Mouse (Mus musculus) gastrocnemius, adult 2 months (tissue): Measurements from ENCODE around the gene 4932414N04Rik. TPM values are rescaled to one million over a fixed set of nuclear protein-coding genes. Genes with fewer than 3 reads are reported as not detected.

Source experiments
- DNase-seq: peaks from one replicate; pipeline ENCODE4 v3.0.0; 2022
- H3K27ac ChIP-seq: fragments of 200-600 bp; 2 replicates; pipeline ENCODE4 v1.8.1; 2022; ENCODE audit warnings: mild to moderate bottlenecking
- H3K4me3 ChIP-seq: fragments of 200-600 bp; 2 replicates; pipeline ENCODE4 v1.8.1; 2022; ENCODE audit warnings: mild to moderate bottlenecking, moderate library complexity
- CTCF ChIP-seq: fragments of 200-600 bp; IDR thresholded peaks from 2 replicates; pipeline ENCODE4 v1.8.1; 2022; ENCODE audit warnings: antibody characterized with exemption, mild to moderate bottlenecking, moderate library complexity
- intact Hi-C: fragments of 180-260 bp; cut with DNase I; formaldehyde crosslinking; loops from one replicate; pipeline ENCODE4 v1.15.1; 2025
- total RNA-seq, 2 experiments: library from RNA; stranded (reverse); gene quantifications; 2 replicates each; pipeline ENCODE4 v1.2.3; 2021

Gene 4932414N04Rik
- total RNA-seq, 2 experiments from 2014 or later = not detected

DNA sequence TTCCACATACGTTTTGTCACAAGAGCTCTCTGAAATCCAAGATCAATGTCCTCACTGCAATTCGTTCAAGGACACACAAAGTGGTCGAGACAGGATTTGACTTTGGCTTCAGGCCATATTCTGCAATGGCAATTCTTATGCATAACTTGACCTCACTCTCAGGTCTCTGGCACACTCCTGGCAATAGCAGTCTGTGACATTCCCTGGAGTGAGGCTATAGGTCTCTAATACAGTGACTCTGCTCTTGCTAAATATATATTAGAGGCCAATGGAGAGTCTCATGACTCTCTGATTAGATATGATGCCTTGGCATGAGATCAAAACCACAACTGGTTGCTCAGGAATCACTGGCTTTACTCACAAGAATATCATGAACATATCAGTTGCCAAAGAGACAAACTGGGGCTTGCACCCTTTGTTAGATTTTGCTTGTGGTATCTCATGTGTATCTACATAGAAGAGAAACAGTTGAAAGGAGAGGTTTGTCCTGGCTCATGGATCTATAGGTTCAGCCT, 130.9 kb downstream of the 4932414N04Rik start:
- H3K27ac ChIP-seq = no peak overlapping the region

DNA sequence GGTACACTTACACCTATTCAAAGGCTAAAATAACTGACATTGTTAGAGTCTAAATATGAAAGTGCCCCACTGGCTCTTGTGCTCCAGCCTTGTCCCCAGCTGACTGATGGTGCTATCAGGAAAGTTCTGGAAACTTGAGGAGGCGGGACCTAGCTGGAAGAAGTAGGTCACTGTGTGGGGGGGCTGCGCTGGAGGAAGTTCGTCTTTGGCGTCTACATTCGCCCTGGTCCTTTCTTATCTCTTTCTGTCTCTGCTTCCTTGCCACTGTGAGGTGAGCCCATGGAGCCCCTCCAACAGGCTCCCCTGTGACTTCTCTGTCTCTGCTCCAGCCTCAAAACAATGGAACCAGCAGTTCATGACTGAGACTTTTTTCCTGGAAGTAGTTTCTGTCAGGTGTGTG, 136.0 kb downstream of the 4932414N04Rik start:
- no peak overlapping the region for H3K27ac ChIP-seq
- H3K4me3 ChIP-seq = no peak overlapping the region
- intact Hi-C loops = no loop called here
- no peak for DNase-seq
- TF ChIP-seq CTCF = no peak

More for the DNA sequence above, 130.9 kb downstream of the 4932414N04Rik start:
- DNase-seq = no peak
- intact Hi-C loops = loop anchor here (2.0 to 10.0 kb wide), 3 partner anchors 278 to 640 kb away; no protein-coding TSS in a partner anchor
- H3K4me3 ChIP-seq = no peak overlapping the region
- TF ChIP-seq CTCF = no peak

DNA sequence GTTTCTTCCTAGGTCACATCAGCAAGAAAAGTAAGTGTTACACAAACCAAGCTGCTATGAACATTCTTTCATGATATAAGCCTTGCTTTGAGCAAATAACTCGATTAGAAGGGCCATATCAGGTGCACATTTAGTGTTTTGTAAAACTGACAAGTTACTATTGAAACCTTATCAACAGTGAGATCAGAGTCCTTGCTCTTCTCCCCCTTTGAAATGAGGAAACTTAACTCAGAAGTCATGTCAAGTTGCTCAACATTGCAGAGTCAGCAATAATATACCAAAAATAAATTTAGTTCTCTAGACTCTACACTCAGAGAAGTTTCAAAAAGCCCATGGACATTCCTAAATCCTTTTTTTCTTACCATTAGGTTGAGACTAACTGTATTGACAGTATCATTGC, 137.2 kb downstream of the 4932414N04Rik start:
- no peak overlapping the region for H3K27ac ChIP-seq
- DNase-seq = no peak
- TF ChIP-seq CTCF = no peak
- no peak overlapping the region for H3K4me3 ChIP-seq
- intact Hi-C loops = no loop called here

DNA sequence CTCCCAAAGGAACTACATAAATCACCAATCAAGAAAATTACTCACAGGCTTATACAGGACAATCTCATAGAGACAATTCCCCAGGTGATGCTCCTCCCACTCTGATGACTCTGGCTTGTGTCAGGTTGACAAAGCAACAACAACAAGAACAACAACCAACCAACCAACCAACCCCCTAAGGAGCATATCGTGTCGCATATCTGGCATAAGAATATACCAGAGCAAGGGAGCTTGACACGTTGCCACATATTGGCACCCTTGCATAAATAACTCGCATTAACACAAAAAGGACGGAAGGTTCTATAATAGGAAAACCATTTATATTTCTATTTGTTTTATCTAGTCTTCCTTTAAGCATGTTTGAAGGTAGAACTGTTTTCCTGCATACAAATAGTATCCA, 137.9 kb downstream of the 4932414N04Rik start:
- H3K27ac ChIP-seq = no peak overlapping the region
- no peak for TF ChIP-seq CTCF
- no peak overlapping the region for H3K4me3 ChIP-seq
- intact Hi-C loops = no loop called here
- DNase-seq = no peak

DNA sequence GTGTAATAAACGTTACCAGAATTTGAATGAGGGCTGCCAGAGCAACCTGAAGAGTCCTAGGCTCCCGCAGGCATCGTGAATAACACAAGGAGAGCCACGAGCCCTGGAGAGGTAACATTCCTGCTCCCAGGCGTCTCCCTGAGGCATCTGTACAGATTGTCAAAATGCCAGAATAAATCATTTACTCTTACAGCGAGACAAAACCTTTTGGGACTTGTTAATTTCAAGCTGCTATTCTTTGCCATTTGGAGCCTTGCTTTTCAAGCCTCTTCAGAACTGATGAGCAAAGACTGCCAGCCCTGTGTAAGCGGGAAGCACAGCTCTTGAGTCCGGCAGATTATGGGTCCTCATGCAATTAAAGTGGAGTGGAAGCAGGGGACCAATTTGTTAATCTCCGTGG, 138.3 kb downstream of the 4932414N04Rik start:
- intact Hi-C loops = no loop called here
- no peak overlapping the region for H3K27ac ChIP-seq

DNA sequence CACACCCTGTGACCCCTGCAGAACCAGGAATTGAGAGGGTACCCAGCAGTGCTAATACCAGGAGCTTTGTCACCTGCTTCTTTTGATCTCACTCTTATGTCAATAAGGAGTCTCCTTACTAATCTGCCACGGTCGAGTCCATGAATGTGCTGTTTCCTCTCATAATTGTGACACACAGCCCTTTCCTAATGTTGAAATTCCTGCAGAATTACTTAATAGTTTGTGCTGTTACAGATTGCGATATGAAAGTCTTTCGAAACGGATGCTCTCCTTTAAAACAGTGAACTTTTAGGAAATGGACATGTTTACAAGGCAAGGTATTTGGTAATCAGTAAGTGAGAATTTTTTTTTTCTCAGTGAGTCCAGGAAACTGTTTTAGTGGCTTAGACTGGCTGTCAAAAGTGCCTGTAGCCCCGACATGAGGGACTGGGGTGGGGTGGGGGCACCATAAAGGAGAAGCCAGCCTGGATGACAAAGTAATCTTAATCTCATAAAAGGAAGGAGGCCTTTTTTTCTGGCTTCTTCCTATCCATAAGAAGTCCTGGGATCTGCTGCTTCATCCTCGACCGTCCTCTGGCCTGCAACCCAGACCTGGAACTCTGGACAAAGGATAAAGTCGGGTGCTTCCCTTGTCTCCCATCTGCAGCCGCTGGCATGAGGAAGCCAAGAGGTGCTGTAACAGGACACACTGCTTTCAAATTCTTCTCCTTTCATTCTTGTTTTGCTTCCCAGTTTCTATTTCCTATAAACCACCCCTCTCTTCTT, 139.9 kb downstream of the 4932414N04Rik start:
- TF ChIP-seq CTCF = no peak
- Histone ChIP-seq H3K4me3 (no peak overlapping the region), H3K27ac (no peak overlapping the region)
- DNase-seq = no peak
- intact Hi-C loops = no loop called here

More for the DNA sequence above, 138.3 kb downstream of the 4932414N04Rik start:
- DNase-seq = no peak
- no peak for TF ChIP-seq CTCF
- H3K4me3 ChIP-seq = no peak overlapping the region

DNA sequence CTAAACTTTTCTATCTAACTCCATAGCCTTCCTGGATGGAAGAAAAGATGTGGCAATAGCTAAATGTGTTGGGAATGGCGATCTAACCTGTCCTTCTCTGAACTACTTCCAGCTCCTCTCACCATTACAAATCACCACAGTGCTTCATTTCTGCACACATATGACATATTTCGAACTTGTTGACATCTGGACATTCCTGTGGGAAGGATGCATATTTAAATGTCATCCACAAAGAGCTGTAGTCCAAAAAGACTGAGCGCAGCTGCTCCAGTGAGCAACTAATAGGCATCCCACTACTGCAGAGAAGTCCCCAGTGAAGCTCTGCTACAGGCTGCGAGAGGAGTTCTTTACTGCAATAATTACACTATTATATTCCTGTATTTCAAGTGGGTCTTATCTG, 140.8 kb downstream of the 4932414N04Rik start:
- no peak for DNase-seq
- Histone ChIP-seq H3K4me3 (no peak overlapping the region), H3K27ac (no peak overlapping the region)
- no peak for TF ChIP-seq CTCF
- intact Hi-C loops = no loop called here

Other genes starting within 250 kb of the 4932414N04Rik start
- 1 to 10 TPM; 1.9 to 4.1 TPM for gene Stk39, start 184.2 kb upstream of the 4932414N04Rik start, total RNA-seq
- not detected for gene 4933409G03Rik, start 74.1 kb upstream of the 4932414N04Rik start, total RNA-seq
- gene Cers6, start 205.0 kb downstream of the 4932414N04Rik start, total RNA-seq = 1 to 10 TPM in 1 of 2 experiments, under 1 TPM in 1; 0.59 to 1.6 TPM